32 mouse cellular contexts compared by ENCODE assay signal in the genomic region with DNA sequence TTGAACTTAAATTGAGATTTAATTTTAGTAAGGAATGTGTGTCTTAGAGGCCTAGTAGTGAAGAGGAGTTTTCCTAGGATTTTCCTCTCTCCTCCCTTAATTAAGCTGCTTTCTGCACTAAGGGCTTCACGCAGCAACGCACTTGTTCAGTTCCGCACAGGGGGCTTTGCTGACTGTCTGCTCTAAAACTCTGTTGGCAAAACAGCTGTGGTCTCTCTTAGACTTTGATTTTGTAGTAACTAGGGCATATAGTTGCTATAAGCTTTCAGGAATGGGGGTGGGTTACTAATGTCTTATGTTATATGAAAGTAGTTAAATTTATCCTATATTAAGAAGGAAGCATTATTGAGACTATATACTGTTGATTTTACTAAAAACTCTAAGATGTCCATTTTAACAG. TPM values are rescaled to one million over a fixed set of nuclear protein-coding genes. Genes with fewer than 3 reads are reported as not detected.
"Had no signal": no experiment of that assay in that cellular context is flagged by ENCODE, and none has a peak within 500 bp of the region (broad histone marks: within the 10 kb centered on the region; RNA-seq: fewer than 3 reads in every experiment).

No protein-coding gene starts in this region.

- H3K9ac ChIP-seq: heart, embryonic 12.5 days; hindbrain, embryonic 13.5 days; hindbrain, embryonic 15.5 days; kidney, embryonic 15.5 days; limb, embryonic 13.5 days; limb, embryonic 15.5 days; liver, embryonic 12.5 days; liver, embryonic 14.5 days had no signal

- H3K4me2 ChIP-seq: heart, embryonic 12.5 days; hindbrain, embryonic 13.5 days; hindbrain, embryonic 15.5 days; kidney, embryonic 15.5 days; limb, embryonic 13.5 days; limb, embryonic 15.5 days; liver, embryonic 12.5 days had no signal

- H3K4me3 ChIP-seq: gastrocnemius, adult 2 months; heart, embryonic 10.5 days; heart, embryonic 12.5 days; hindbrain, embryonic 10.5 days; hindbrain, embryonic 13.5 days; hindbrain, embryonic 15.5 days; kidney, embryonic 15.5 days; layer of hippocampus, adult 2 months; limb, embryonic 13.5 days; limb, embryonic 15.5 days; liver, embryonic 12.5 days had no signal

- ATAC-seq: hindbrain, postnatal 0 days; liver, embryonic 12.5 days had no signal

- H3K27ac ChIP-seq: gastrocnemius, adult 2 months; heart, embryonic 10.5 days; hindbrain, embryonic 10.5 days; hindbrain, embryonic 13.5 days; hindbrain, embryonic 15.5 days; hindbrain, postnatal 0 days; kidney, embryonic 15.5 days; kidney, postnatal 0 days; layer of hippocampus, adult 2 months; limb, embryonic 13.5 days; limb, embryonic 15.5 days; liver, embryonic 12.5 days; liver, embryonic 14.5 days had no signal

- H3K9me3 ChIP-seq: heart, embryonic 10.5 days; heart, embryonic 12.5 days; hindbrain, embryonic 10.5 days; hindbrain, embryonic 13.5 days; hindbrain, embryonic 15.5 days; kidney, embryonic 15.5 days; limb, embryonic 13.5 days; limb, embryonic 15.5 days; liver, embryonic 12.5 days had no signal

- DNase-seq: gastrocnemius, adult 2 months; gastrocnemius, postnatal 10 days; gastrocnemius, postnatal 25 days; heart, adult 18-20 months; heart, postnatal 10 days; heart, postnatal 4 days; kidney, adult 11 months; kidney, adult 2 months; kidney, adult 9 months; kidney, postnatal 14 days; kidney, postnatal 36 days; layer of hippocampus, postnatal 36 days; left cerebral cortex, postnatal 4 days had no signal

- H3K27me3 ChIP-seq: heart, embryonic 12.5 days; hindbrain, embryonic 13.5 days; hindbrain, embryonic 15.5 days; kidney, embryonic 15.5 days; limb, embryonic 13.5 days; limb, embryonic 15.5 days; liver, embryonic 12.5 days had no signal

RNA-seq across cellular contexts. Expression of gene Gpc5, which starts 46.3 kb away (rescaled TPM):
- total RNA-seq: gastrocnemius, adult 2 months; gastrocnemius, postnatal 25 days; gastrocnemius, postnatal 4 days; granulocyte monocyte progenitor cell, adult 5-6 weeks; heart, adult 18-20 months; heart, adult 8-10 months; heart, postnatal 10 days; heart, postnatal 25 days; heart, postnatal 4 days; liver, adult 2 months had no signal
- polyA plus RNA-seq: large intestine, adult 2 months; liver, adult 2 months; liver, embryonic 12.5 days had no signal
